Mouse (Mus musculus): ENCODE data around the gene BC005624.

- TF ChIP-seq CTCF (IDR thresholded peaks at IDR 0.05; ENCODE audit: borderline replicate concordance, extremely low read depth, insufficient read depth, insufficient read length) (no peak), POLR2A (IDR thresholded peaks at IDR 0.05; ENCODE audit: borderline replicate concordance, extremely low read depth, insufficient read depth, insufficient read length, poor library complexity, severe bottlenecking) (no peak)
These were observed 43.5 kb upstream of the BC005624 start for GRCm38 (mm10) chr2:31025458-31025857.
